Mouse (Mus musculus) cerebellum, postnatal 25 days (tissue): ENCODE measurements around the gene Galns.

ENCODE experiments used
- DNase-seq, 2 experiments: peaks; one replicate each; pipeline ENCODE4 v3.0.0; 2021; ENCODE audit warnings: mixed read lengths in 2 of 2

The Galns gene

GRCm38 (mm10) chr8:122566766-122567165 lies 44.5 kb downstream of the Galns start:
- peak; percentile 41 to 52 for DNase-seq

- no peak for DNase-seq
These were observed 46.6 kb downstream of the Galns start for GRCm38 (mm10) chr8:122564363-122565352.

- no peak for DNase-seq
These were observed 50.1 kb downstream of the Galns start for GRCm38 (mm10) chr8:122561199-122561598.

- DNase-seq: peak; percentile 48 to 61
These were observed 52.5 kb downstream of the Galns start for GRCm38 (mm10) chr8:122558671-122559349.

- DNase-seq: peak; percentile 43 to 51
These were observed 53.8 kb downstream of the Galns start for GRCm38 (mm10) chr8:122557248-122558038.

- no peak for DNase-seq
These were observed 54.9 kb downstream of the Galns start for GRCm38 (mm10) chr8:122556030-122557009.

- DNase-seq: peak; percentile 48 to 77
These were observed 56.5 kb downstream of the Galns start for GRCm38 (mm10) chr8:122554786-122555185.

GRCm38 (mm10) chr8:122551265-122552051 lies 59.8 kb downstream of the Galns start, which contains the start of gene Piezo1:
Gene Piezo1 (minus strand): TSS chr8:122551329.
- DNase-seq: peak; percentile 68 to 81

- no peak for DNase-seq
These were observed 60.3 kb downstream of the Galns start for GRCm38 (mm10) chr8:122550995-122551264.

- DNase-seq: peak; percentile 38 to 52
These were observed 60.8 kb downstream of the Galns start for GRCm38 (mm10) chr8:122550234-122550994.

GRCm38 (mm10) chr8:122548891-122549439 lies 62.3 kb downstream of the Galns start:
- no peak for DNase-seq

GRCm38 (mm10) chr8:122548331-122548730 lies 62.9 kb downstream of the Galns start:
- DNase-seq: no peak

- no peak for DNase-seq
These were observed 63.4 kb downstream of the Galns start for GRCm38 (mm10) chr8:122547815-122548214.

- no peak for DNase-seq
These were observed 64.3 kb downstream of the Galns start for GRCm38 (mm10) chr8:122546811-122547453.

GRCm38 (mm10) chr8:122546066-122546755 lies 65.1 kb downstream of the Galns start:
- no peak for DNase-seq

- DNase-seq: no peak
These were observed 67.1 kb downstream of the Galns start for GRCm38 (mm10) chr8:122544138-122544537.

GRCm38 (mm10) chr8:122538310-122539076 lies 72.8 kb downstream of the Galns start:
- DNase-seq: no peak

- DNase-seq: no peak
These were observed 73.5 kb downstream of the Galns start for GRCm38 (mm10) chr8:122537812-122538211.
